Mouse (Mus musculus): ENCODE measurements at regions not wholly inside any gene's neighbourhood (a gene's known extent, or its start where the extent isn't known, plus 50 kb on each side); places are given as distances from the start of the nearest gene placed in this dataset.
A peak's percentile ranks its signal among the peaks of the same experiment; 100 is the strongest.
"Not testable (repeated sequence)": the region's sequence is repeated elsewhere in the genome, so short reads cannot be mapped to it uniquely, and the experiment has no call there.

GRCm38 (mm10) chr11:40309646-40310045, 385.4 kb downstream of the Mat2b start:
- peak; percentile 2 for DNase-seq

- no peak for DNase-seq
Measured at GRCm38 (mm10) chr11:40302568-40302967, 392.4 kb downstream of the Mat2b start.

GRCm38 (mm10) chr11:40299987-40300386, 395.0 kb downstream of the Mat2b start:
- not testable (repeated sequence) for DNase-seq

- DNase-seq = no peak
Measured at GRCm38 (mm10) chr11:40286936-40287335, 408.1 kb downstream of the Mat2b start.

GRCm38 (mm10) chr11:40286391-40286790, 408.6 kb downstream of the Mat2b start:
- DNase-seq = no peak

- no peak for DNase-seq
Measured at GRCm38 (mm10) chr11:40276737-40277136, 418.3 kb downstream of the Mat2b start.

- DNase-seq = no peak
Measured at GRCm38 (mm10) chr11:40253123-40253522, 441.9 kb downstream of the Mat2b start.

GRCm38 (mm10) chr11:40252399-40252798, 442.6 kb downstream of the Mat2b start:
- DNase-seq = no peak

GRCm38 (mm10) chr11:40251131-40251530, 443.9 kb downstream of the Mat2b start:
- no peak for DNase-seq

- no peak for DNase-seq
Measured at GRCm38 (mm10) chr11:40216391-40216790, 478.6 kb downstream of the Mat2b start.

Data from right cerebral cortex, postnatal 4 days (tissue).